Mouse (Mus musculus): ENCODE results near the gene Mrps7. TPM values are rescaled to one million over a fixed set of nuclear protein-coding genes. Genes with fewer than 3 reads are reported as not detected.
"Not testable (repeated sequence)": the region's sequence is repeated elsewhere in the genome, so short reads cannot be mapped to it uniquely, and the experiment has no call there.

Gene Mrps7
- polyA plus RNA-seq, 1 experiment: 10.6 TPM

- DNase-seq (ENCODE audit: low read depth in 1 of 2, low spot score in 2 of 2): no peak
- Histone ChIP-seq H3K4me1 (ENCODE audit: control insufficient read depth, insufficient read depth, insufficient read length) (peaks cover 46% of the 10 kb centered on the region), H3K4me3 (ENCODE audit: extremely low read depth, insufficient read depth, insufficient read length) (no peak overlapping the region), H3K27me3 (ENCODE audit: control insufficient read depth, insufficient read depth, low read length) (no peaks in the 10 kb centered on the region), H3K36me3 (ENCODE audit: control insufficient read depth, insufficient read depth, low read length) (peaks cover 5% of the 10 kb centered on the region), H3K27ac (ENCODE audit: insufficient read depth, low read length) (peak overlapping the region; percentile 81)
- TF ChIP-seq POLR2A (IDR thresholded peaks at IDR 0.05; ENCODE audit: low read depth, low read length) (no peak), CTCF (IDR thresholded peaks at IDR 0.05; ENCODE audit: extremely low read depth, insufficient read depth, insufficient read length, insufficient replicate concordance) (no peak)
- 85% methylated on average over 4 of the region's 4 CpGs for WGBS
Measured at GRCm38 (mm10) chr11:115639540-115639939, 35.8 kb downstream of the Mrps7 start.

GRCm38 (mm10) chr11:115640311-115640828, 36.6 kb downstream of the Mrps7 start:
- TF ChIP-seq CTCF (IDR thresholded peaks at IDR 0.05; ENCODE audit: extremely low read depth, insufficient read depth, insufficient read length, insufficient replicate concordance): no peak
- TF ChIP-seq POLR2A (IDR thresholded peaks at IDR 0.05; ENCODE audit: low read depth, low read length): no peak
- WGBS: 63% methylated on average over 3 of the region's 4 CpGs
- Histone ChIP-seq H3K27ac (ENCODE audit: insufficient read depth, low read length) (peak overlapping the region; percentile 89), H3K4me1 (ENCODE audit: control insufficient read depth, insufficient read depth, insufficient read length) (peaks cover 40% of the 10 kb centered on the region), H3K27me3 (ENCODE audit: control insufficient read depth, insufficient read depth, low read length) (no peaks in the 10 kb centered on the region), H3K36me3 (ENCODE audit: control insufficient read depth, insufficient read depth, low read length) (peaks cover 7% of the 10 kb centered on the region), H3K4me3 (ENCODE audit: extremely low read depth, insufficient read depth, insufficient read length) (no peak overlapping the region)
- no peak for DNase-seq (ENCODE audit: low read depth in 1 of 2, low spot score in 2 of 2)

GRCm38 (mm10) chr11:115640978-115641663, 37.4 kb downstream of the Mrps7 start:
- H3K36me3 ChIP-seq (ENCODE audit: control insufficient read depth, insufficient read depth, low read length): peaks cover 10% of the 10 kb centered on the region
- 4% methylated on average over 14 of the region's 14 CpGs for WGBS
- H3K27ac ChIP-seq (ENCODE audit: insufficient read depth, low read length): peak overlapping the region; percentile 89
- peaks cover 42% of the 10 kb centered on the region for H3K4me1 ChIP-seq (ENCODE audit: control insufficient read depth, insufficient read depth, insufficient read length)
- TF ChIP-seq POLR2A (IDR thresholded peaks at IDR 0.05; ENCODE audit: low read depth, low read length): peak; percentile 27
- TF ChIP-seq CTCF (IDR thresholded peaks at IDR 0.05; ENCODE audit: extremely low read depth, insufficient read depth, insufficient read length, insufficient replicate concordance): no peak
- H3K27me3 ChIP-seq (ENCODE audit: control insufficient read depth, insufficient read depth, low read length): no peaks in the 10 kb centered on the region
- peak; percentile 77 to 90 for DNase-seq (ENCODE audit: low read depth in 1 of 2, low spot score in 2 of 2)
- H3K4me3 ChIP-seq (ENCODE audit: extremely low read depth, insufficient read depth, insufficient read length): peak overlapping the region; percentile 0; the same call in 1 of the 2 replicates

- H3K4me1 ChIP-seq (ENCODE audit: control insufficient read depth, insufficient read depth, insufficient read length): peaks cover 42% of the 10 kb centered on the region
- TF ChIP-seq POLR2A (IDR thresholded peaks at IDR 0.05; ENCODE audit: low read depth, low read length) (no peak), CTCF (IDR thresholded peaks at IDR 0.05; ENCODE audit: extremely low read depth, insufficient read depth, insufficient read length, insufficient replicate concordance) (no peak)
- no peak for DNase-seq (ENCODE audit: low read depth in 1 of 2, low spot score in 2 of 2)
- H3K4me3 ChIP-seq (ENCODE audit: extremely low read depth, insufficient read depth, insufficient read length): 0 out of 2 replicates have a peak overlapping the region, but pooled peaks have one; percentile 0
- WGBS: 72% methylated on average over 4 of the region's 4 CpGs
- H3K36me3 ChIP-seq (ENCODE audit: control insufficient read depth, insufficient read depth, low read length): peaks cover 10% of the 10 kb centered on the region
- peak overlapping the region; percentile 89 for H3K27ac ChIP-seq (ENCODE audit: insufficient read depth, low read length)
- H3K27me3 ChIP-seq (ENCODE audit: control insufficient read depth, insufficient read depth, low read length): no peaks in the 10 kb centered on the region
Measured at GRCm38 (mm10) chr11:115641664-115642036, 37.9 kb downstream of the Mrps7 start.

GRCm38 (mm10) chr11:115642705-115643104, 39.0 kb downstream of the Mrps7 start:
- Histone ChIP-seq H3K36me3 (ENCODE audit: control insufficient read depth, insufficient read depth, low read length) (peaks cover 10% of the 10 kb centered on the region), H3K4me3 (ENCODE audit: extremely low read depth, insufficient read depth, insufficient read length) (no peak overlapping the region), H3K27ac (ENCODE audit: insufficient read depth, low read length) (peak overlapping the region; percentile 41; the same call in 1 of the 2 replicates), H3K4me1 (ENCODE audit: control insufficient read depth, insufficient read depth, insufficient read length) (peaks cover 42% of the 10 kb centered on the region), H3K27me3 (ENCODE audit: control insufficient read depth, insufficient read depth, low read length) (no peaks in the 10 kb centered on the region)
- TF ChIP-seq CTCF (IDR thresholded peaks at IDR 0.05; ENCODE audit: extremely low read depth, insufficient read depth, insufficient read length, insufficient replicate concordance): no peak
- no peak for TF ChIP-seq POLR2A (IDR thresholded peaks at IDR 0.05; ENCODE audit: low read depth, low read length)
- WGBS: 92% methylated on average over 2 of the region's 2 CpGs
- no peak for DNase-seq (ENCODE audit: low read depth in 1 of 2, low spot score in 2 of 2)

GRCm38 (mm10) chr11:115643265-115643664, 39.5 kb downstream of the Mrps7 start:
- no peak for DNase-seq (ENCODE audit: low read depth in 1 of 2, low spot score in 2 of 2)
- Histone ChIP-seq H3K4me1 (ENCODE audit: control insufficient read depth, insufficient read depth, insufficient read length) (peaks cover 42% of the 10 kb centered on the region), H3K4me3 (ENCODE audit: extremely low read depth, insufficient read depth, insufficient read length) (no peak overlapping the region), H3K27ac (ENCODE audit: insufficient read depth, low read length) (peak overlapping the region; percentile 41), H3K36me3 (ENCODE audit: control insufficient read depth, insufficient read depth, low read length) (peaks cover 15% of the 10 kb centered on the region), H3K27me3 (ENCODE audit: control insufficient read depth, insufficient read depth, low read length) (no peaks in the 10 kb centered on the region)
- no peak for TF ChIP-seq POLR2A (IDR thresholded peaks at IDR 0.05; ENCODE audit: low read depth, low read length)
- TF ChIP-seq CTCF (IDR thresholded peaks at IDR 0.05; ENCODE audit: extremely low read depth, insufficient read depth, insufficient read length, insufficient replicate concordance): no peak
- 56% methylated on average over 10 of the region's 10 CpGs for WGBS

GRCm38 (mm10) chr11:115644308-115644707, 40.6 kb downstream of the Mrps7 start:
- DNase-seq (ENCODE audit: low read depth in 1 of 2, low spot score in 2 of 2): no peak
- TF ChIP-seq POLR2A (IDR thresholded peaks at IDR 0.05; ENCODE audit: low read depth, low read length) (no peak), CTCF (IDR thresholded peaks at IDR 0.05; ENCODE audit: extremely low read depth, insufficient read depth, insufficient read length, insufficient replicate concordance) (no peak)
- WGBS: 91% methylated on average over 13 of the region's 13 CpGs
- Histone ChIP-seq H3K4me1 (ENCODE audit: control insufficient read depth, insufficient read depth, insufficient read length) (peaks cover 39% of the 10 kb centered on the region), H3K27me3 (ENCODE audit: control insufficient read depth, insufficient read depth, low read length) (no peaks in the 10 kb centered on the region), H3K36me3 (ENCODE audit: control insufficient read depth, insufficient read depth, low read length) (peaks cover 19% of the 10 kb centered on the region), H3K27ac (ENCODE audit: insufficient read depth, low read length) (no peak overlapping the region), H3K4me3 (ENCODE audit: extremely low read depth, insufficient read depth, insufficient read length) (no peak overlapping the region)

GRCm38 (mm10) chr11:115645498-115645897, 41.8 kb downstream of the Mrps7 start:
- 68% methylated on average over 14 of the region's 14 CpGs for WGBS
- Histone ChIP-seq H3K36me3 (ENCODE audit: control insufficient read depth, insufficient read depth, low read length) (peaks cover 25% of the 10 kb centered on the region), H3K27ac (ENCODE audit: insufficient read depth, low read length) (peak overlapping the region; percentile 68; the same call in 1 of the 2 replicates), H3K4me1 (ENCODE audit: control insufficient read depth, insufficient read depth, insufficient read length) (peaks cover 28% of the 10 kb centered on the region)
- not testable (repeated sequence) for H3K27me3 ChIP-seq (ENCODE audit: control insufficient read depth, insufficient read depth, low read length); H3K4me3 ChIP-seq (ENCODE audit: extremely low read depth, insufficient read depth, insufficient read length); DNase-seq (ENCODE audit: low read depth in 1 of 2, low spot score in 2 of 2)

Data from spleen, adult 2 months (tissue).